Mouse (Mus musculus): ENCODE measurements around the gene Map2k3. TPM values are rescaled to one million over a fixed set of nuclear protein-coding genes. Genes with fewer than 3 reads are reported as not detected.
A peak's percentile ranks its signal among the peaks of the same experiment; 100 is the strongest.

The Map2k3 gene
- polyA plus RNA-seq, 1 experiment from 2014 or later, result 102 TPM

DNA sequence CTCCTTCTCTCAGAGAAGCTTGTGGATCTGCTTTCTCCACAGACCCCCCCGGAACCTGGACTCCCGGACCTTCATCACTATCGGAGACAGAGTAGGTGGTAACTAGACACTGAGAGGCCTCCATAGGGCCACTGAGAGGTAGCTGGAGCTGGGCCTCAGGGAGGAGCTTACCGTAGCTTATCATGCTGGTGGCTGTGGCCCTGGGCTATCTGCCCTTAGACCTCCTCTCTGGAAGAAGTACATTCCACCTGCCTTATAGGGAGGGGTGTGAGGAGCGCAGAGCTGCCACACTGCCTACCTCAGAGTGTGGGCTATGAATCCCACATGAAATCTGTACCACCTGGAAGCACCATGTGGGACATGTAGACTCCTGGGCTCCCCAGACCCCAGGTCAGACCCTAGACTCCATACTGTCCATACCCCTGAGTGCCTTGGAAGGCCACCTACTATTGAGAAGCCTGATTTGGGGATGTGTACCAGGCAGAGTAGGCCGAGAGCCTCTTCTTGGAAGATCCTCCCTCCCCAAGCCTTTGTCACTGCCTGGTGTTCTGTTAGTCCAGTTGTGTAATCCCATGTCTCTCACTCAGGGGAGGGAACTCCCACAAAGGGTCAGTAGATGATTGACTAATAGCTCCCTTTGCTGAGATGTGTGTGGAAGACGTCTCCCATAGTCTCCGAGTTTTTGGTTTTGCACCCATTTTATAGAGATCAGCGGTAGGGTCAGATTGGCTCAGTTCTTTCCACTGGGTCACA, 10.6 kb downstream of the Map2k3 start:
- H3K9ac ChIP-seq, result no peak overlapping the region
- ATAC-seq (ENCODE audit: insufficient number of reproducible peaks, low FRiP score, low TSS enrichment, low read depth), result no peak; the same call in 1 of the 2 replicates
- H3K36me3 ChIP-seq, result peaks cover 55% of the 10 kb centered on the region
- H3K27ac ChIP-seq, result no peak overlapping the region
- H3K4me1 ChIP-seq, result 0 out of 2 replicates have a peak, but pooled peaks cover 3% of the 10 kb centered on the region
- WGBS, result 87% methylated on average over 9 of the region's 9 CpGs
- H3K4me2 ChIP-seq, result no peak overlapping the region
- H3K9me3 ChIP-seq, result no peaks in the 10 kb centered on the region
- no peaks in the 10 kb centered on the region for H3K27me3 ChIP-seq
- H3K4me3 ChIP-seq, result no peak overlapping the region

DNA sequence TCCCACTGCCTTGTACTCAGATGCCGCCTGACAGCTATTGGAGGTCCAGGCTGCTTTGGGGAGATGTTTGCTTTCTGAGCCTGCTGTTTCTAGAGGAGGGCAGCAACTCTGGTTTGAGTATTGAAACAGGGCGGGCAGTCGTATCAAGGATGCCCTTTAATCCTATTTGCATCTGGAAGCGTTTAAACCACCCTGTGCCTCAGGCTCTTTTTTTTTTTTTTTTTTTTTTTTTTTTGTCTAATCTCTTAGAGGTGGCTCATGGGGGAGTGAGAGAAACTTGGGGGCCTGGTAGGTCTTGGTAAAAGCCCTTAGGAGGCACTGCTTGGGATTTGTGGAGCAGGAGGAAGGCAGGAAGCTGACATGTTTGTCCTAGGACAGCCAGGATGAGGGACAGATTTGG, 13.2 kb downstream of the Map2k3 start:
- peaks cover 78% of the 10 kb centered on the region for H3K36me3 ChIP-seq
- ATAC-seq (ENCODE audit: insufficient number of reproducible peaks, low FRiP score, low TSS enrichment, low read depth), result no peak
- H3K9ac ChIP-seq, result no peak overlapping the region
- H3K4me2 ChIP-seq, result no peak overlapping the region
- WGBS, result 48% methylated on average over 4 of the region's 4 CpGs
- no peak overlapping the region for H3K27ac ChIP-seq
- no peak overlapping the region for H3K4me3 ChIP-seq
- no peaks in the 10 kb centered on the region for H3K9me3 ChIP-seq
- 0 out of 2 replicates have a peak, but pooled peaks cover 3% of the 10 kb centered on the region for H3K4me1 ChIP-seq
- H3K27me3 ChIP-seq, result no peaks in the 10 kb centered on the region

DNA sequence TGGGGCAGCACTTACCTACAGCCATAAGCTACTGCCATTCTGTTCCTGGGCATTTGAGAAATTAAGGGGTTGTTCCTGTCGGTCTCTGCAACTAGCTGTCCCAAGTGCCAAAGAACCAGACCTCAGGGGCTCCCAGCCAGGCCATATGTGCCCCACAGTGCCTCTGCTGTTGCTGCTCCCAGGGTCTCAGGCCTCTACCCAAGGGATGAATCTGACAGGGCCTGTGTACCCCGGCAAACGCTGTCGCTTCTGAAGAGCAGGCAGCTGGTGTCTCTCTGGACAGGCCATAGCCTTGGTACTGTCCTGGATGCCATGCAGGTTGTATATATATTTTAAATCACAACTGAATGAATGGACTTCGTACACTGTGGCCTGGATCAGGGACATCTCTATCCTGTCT, 20.1 kb downstream of the Map2k3 start:
- peaks cover 57% of the 10 kb centered on the region for H3K36me3 ChIP-seq
- no peaks in the 10 kb centered on the region for H3K9me3 ChIP-seq
- ATAC-seq (ENCODE audit: insufficient number of reproducible peaks, low FRiP score, low TSS enrichment, low read depth), result no peak

DNA sequence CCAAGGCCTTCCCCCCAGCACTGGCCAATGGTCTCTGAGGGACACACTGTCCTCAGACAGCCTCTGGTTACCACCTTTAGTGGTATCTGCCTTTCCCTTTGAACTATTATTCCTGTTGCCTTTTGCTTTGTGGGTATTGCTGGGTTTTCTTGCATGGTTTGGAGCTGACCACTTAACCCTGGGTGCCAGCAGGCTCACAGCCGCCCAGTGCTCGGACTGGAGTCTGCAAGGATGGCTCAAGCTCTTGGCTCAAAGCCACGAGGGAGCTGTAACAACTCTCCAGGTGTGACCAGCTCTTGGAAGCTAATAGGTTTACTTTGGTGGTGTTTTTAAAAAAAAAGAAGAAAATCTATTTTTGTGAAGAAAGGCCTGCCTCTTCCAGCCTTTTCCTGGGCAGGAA, 20.5 kb downstream of the Map2k3 start:
- Histone ChIP-seq H3K27me3 (no peaks in the 10 kb centered on the region), H3K4me1 (peaks cover 9% of the 10 kb centered on the region; the same call in 1 of the 2 replicates), H3K9ac (no peak overlapping the region), H3K27ac (no peak overlapping the region), H3K36me3 (peaks cover 52% of the 10 kb centered on the region), H3K9me3 (no peaks in the 10 kb centered on the region), H3K4me2 (no peak overlapping the region), H3K4me3 (no peak overlapping the region)
- no peak for ATAC-seq (ENCODE audit: insufficient number of reproducible peaks, low FRiP score, low TSS enrichment, low read depth)
- WGBS, result 80% methylated on average over 3 of the region's 3 CpGs

More for the DNA sequence above, 20.1 kb downstream of the Map2k3 start:
- peaks cover 9% of the 10 kb centered on the region; the same call in 1 of the 2 replicates for H3K4me1 ChIP-seq
- WGBS, result 94% methylated on average over 5 of the region's 5 CpGs
- H3K27me3 ChIP-seq, result no peaks in the 10 kb centered on the region
- H3K9ac ChIP-seq, result no peak overlapping the region
- no peak overlapping the region for H3K27ac ChIP-seq
- no peak overlapping the region for H3K4me3 ChIP-seq
- H3K4me2 ChIP-seq, result no peak overlapping the region

DNA sequence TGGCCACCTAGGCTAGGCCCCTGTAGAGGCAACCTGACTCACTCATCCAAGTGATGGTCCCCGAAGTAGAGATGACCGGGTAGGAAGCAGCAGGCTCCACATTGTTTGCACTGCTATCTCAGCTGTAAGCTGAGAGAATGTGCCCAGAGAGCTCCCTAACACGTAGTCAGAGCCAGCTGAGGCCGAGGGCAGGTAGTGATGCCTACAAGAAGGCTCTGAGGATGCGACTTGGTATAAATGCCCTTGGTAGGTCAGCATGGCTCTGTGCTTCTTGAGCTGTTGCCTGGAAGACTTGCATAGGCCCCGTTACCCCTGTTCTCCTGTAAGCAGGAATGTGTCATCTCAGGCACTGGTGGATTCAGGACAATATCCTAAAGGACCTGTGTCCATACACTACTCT, 21.2 kb downstream of the Map2k3 start:
- WGBS, result 91% methylated on average over 6 of the region's 6 CpGs
- ATAC-seq (ENCODE audit: insufficient number of reproducible peaks, low FRiP score, low TSS enrichment, low read depth), result no peak
- H3K9me3 ChIP-seq, result no peaks in the 10 kb centered on the region
- no peak overlapping the region for H3K4me2 ChIP-seq
- no peak overlapping the region for H3K27ac ChIP-seq
- H3K36me3 ChIP-seq, result peaks cover 48% of the 10 kb centered on the region
- H3K9ac ChIP-seq, result no peak overlapping the region
- no peak overlapping the region for H3K4me3 ChIP-seq
- H3K27me3 ChIP-seq, result no peaks in the 10 kb centered on the region
- H3K4me1 ChIP-seq, result peaks cover 9% of the 10 kb centered on the region; the same call in 1 of the 2 replicates

DNA sequence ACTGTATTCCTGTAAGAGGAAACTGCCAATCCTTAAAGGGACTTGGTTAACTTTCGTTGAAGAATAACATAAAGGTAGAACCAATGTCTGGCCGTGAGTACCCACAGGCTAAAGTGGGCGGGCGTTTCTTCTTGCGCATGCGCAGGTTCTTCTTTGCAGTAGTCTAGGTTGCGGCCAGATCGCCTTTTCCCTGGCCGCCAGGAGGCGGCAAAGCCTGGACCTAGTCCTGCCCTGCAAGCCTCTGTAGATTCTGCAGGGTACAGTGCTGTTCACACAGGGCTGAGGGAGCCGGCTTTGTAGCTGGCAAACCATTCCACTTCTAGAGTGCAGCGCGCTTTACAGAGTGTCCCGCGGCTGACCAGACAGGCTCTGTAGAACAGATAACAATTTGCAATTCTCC, 22.0 kb downstream of the Map2k3 start:
- H3K4me2 ChIP-seq, result peak overlapping the region; percentile 21; the same call in 1 of the 2 replicates
- WGBS, result 5% methylated on average over 15 of the region's 15 CpGs
- ATAC-seq (ENCODE audit: insufficient number of reproducible peaks, low FRiP score, low TSS enrichment, low read depth), result peak; percentile 84

DNA sequence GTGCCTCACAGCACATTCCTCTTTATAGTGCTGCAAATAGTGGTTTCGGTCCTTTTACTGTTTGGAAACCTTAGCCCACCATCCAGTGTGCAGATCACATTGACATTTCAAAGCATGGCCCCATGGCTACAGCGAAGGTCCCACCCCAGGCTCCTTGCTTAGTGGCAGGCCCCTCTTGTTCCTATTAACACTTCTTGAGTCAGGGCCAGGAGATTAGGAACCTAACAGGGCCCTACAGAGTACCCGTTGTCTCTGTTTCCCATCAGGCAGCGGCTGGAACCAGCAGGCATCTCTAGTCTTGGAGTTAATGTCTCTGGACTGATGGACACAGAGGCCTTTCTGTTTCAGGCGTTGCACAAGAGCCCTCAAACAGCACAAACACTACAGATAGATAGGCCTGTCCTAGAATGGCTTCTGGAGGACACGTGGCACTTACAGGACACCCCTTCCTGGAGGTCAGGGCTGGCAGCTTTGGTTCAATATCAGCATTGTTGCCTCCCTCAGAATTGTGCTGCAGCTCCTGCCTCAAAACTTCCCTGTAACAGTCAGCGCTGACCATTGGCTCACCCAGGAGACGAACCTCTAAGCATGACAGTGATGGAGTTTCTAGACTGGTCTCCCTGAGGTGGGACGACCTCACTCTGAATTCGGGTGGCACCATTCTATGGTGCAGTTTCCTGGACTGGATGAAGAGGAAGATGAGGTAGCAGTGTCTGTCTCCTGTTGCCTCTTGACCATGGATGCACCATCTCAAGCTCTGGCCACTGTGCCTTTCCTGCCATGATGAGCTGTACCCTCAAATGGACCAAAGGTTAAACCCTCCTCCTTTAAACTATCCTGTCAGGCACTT, 22.6 kb downstream of the Map2k3 start:
- WGBS, result 77% methylated on average over 10 of the region's 10 CpGs
- no peak for ATAC-seq (ENCODE audit: insufficient number of reproducible peaks, low FRiP score, low TSS enrichment, low read depth)
- no peaks in the 10 kb centered on the region for H3K9me3 ChIP-seq
- no peaks in the 10 kb centered on the region for H3K27me3 ChIP-seq
- peaks cover 9% of the 10 kb centered on the region; the same call in 1 of the 2 replicates for H3K4me1 ChIP-seq
- no peak overlapping the region for H3K9ac ChIP-seq
- peak overlapping the region; percentile 21; the same call in 1 of the 2 replicates for H3K4me2 ChIP-seq
- no peak overlapping the region for H3K27ac ChIP-seq
- H3K4me3 ChIP-seq, result no peak overlapping the region
- peaks cover 33% of the 10 kb centered on the region for H3K36me3 ChIP-seq

More for the DNA sequence above, 22.0 kb downstream of the Map2k3 start:
- Histone ChIP-seq H3K4me3 (no peak overlapping the region), H3K9ac (no peak overlapping the region), H3K27ac (no peak overlapping the region), H3K36me3 (peaks cover 40% of the 10 kb centered on the region), H3K27me3 (no peaks in the 10 kb centered on the region), H3K4me1 (peaks cover 9% of the 10 kb centered on the region; the same call in 1 of the 2 replicates), H3K9me3 (no peaks in the 10 kb centered on the region)

DNA sequence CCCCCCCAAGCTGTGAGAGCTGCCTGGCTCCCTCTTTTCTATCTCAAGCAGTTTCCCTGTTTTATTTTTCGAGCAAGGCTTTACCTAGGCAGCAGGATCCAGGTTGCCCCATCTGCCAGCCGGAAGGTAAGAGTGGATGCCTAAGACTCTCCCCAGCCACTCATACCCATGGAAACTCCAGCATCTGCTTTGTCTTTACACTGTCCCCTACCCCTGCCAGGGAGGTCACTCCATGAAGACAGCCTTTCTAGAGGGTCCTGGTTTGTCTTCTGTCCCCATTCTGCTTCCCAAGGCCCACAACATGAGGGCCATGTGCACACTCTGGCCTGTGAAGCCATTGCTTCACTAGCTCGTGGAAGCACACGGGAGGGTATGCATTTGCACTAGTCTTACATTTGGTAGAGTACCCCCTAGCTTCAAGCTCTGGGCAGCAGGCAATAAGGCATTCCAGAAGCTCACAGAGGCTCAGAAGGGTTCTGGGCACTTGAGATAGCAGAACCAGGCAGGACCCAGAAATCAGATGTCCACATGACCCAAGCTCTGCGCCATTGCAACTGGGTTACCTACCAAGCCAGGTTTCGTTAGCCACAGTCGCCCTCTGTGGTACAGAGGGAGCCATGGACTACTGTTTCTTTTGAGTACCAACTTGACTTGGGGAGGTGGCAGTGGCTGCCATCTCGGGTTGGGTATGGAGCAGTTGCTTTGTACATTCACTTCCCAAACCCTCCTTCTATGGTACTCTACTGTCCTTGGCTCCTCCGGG, 24.0 kb downstream of the Map2k3 start:
- ATAC-seq (ENCODE audit: insufficient number of reproducible peaks, low FRiP score, low TSS enrichment, low read depth), result no peak
- H3K4me3 ChIP-seq, result no peak overlapping the region
- no peaks in the 10 kb centered on the region for H3K27me3 ChIP-seq
- 82% methylated on average over 9 of the region's 9 CpGs for whole genome bisulfite sequencing
- peaks cover 9% of the 10 kb centered on the region; the same call in 1 of the 2 replicates for H3K4me1 ChIP-seq
- H3K9ac ChIP-seq, result no peak overlapping the region
- H3K4me2 ChIP-seq, result no peak overlapping the region
- H3K36me3 ChIP-seq, result peaks cover 25% of the 10 kb centered on the region
- H3K9me3 ChIP-seq, result no peaks in the 10 kb centered on the region
- no peak overlapping the region for H3K27ac ChIP-seq

DNA sequence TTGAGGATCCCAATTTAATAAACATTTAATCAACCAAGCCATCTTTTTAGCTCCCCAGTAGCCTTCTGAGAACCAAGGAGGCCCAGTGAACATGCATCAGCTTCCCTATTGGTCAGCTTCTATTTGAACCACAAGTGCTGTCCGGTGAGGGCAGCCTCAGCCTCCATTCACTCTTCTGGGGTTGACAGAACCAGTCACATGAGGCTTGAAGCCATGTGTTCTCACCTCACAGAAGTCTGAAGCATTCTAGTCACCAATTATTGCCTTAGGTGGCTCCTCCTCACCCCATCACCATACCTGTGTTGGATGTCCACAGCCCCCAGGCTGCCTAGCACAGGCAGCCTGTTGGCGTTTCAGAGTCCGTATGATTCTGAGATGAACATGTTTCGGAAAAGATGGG, 27.1 kb downstream of the Map2k3 start:
- Histone ChIP-seq H3K4me1 (peaks cover 4% of the 10 kb centered on the region; the same call in 1 of the 2 replicates), H3K36me3 (no peaks in the 10 kb centered on the region), H3K4me3 (no peak overlapping the region), H3K27me3 (no peaks in the 10 kb centered on the region), H3K9ac (no peak overlapping the region), H3K4me2 (no peak overlapping the region), H3K9me3 (no peaks in the 10 kb centered on the region), H3K27ac (no peak overlapping the region)
- no peak for ATAC-seq (ENCODE audit: insufficient number of reproducible peaks, low FRiP score, low TSS enrichment, low read depth)
- WGBS, result 84% methylated on average over 4 of the region's 4 CpGs

DNA sequence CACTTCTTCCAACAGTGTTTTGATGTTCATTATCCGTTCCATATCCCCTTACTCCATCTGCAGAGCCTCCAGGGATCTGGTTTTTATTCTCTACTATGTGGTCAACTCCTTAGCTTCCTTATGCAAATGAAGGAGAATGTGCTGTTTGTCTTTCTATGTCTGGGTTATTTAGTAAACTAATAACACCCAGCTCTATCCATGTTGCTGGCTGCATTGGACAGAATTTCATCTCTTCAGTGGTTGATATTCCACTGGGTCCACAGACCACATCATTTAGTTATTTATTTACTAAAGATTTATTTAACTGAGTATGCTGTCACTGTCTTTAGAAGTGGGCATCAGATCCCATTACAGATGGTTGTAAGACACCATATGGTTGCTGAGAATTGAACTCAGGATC, 29.3 kb downstream of the Map2k3 start:
- Histone ChIP-seq H3K27ac (no peak overlapping the region), H3K4me3 (no peak overlapping the region), H3K4me1 (no peaks in the 10 kb centered on the region), H3K27me3 (no peaks in the 10 kb centered on the region), H3K4me2 (no peak overlapping the region), H3K36me3 (no peaks in the 10 kb centered on the region), H3K9me3 (no peaks in the 10 kb centered on the region), H3K9ac (no peak overlapping the region)
- WGBS, result 72% methylated on average over 1 of the region's 1 CpGs
- ATAC-seq (ENCODE audit: insufficient number of reproducible peaks, low FRiP score, low TSS enrichment, low read depth), result no peak

DNA sequence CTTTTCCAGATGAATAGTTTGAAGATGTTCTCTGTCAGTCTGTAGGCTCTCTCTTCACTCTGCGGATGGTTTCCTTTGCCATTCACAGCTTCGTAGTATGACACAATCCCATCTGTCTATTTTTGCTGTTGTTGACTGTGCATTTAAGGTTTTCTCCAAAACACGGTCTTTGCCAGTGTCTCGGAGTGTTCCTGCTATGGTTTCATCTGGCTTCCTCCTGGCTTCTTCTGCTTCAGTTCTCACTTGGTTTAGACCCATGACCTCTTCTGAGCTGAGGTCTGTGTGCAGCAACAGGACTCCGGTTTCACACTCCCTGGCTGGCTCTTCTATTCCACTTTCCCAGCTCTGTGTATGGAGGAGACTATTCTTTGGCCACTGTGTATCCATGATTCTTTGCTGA, 30.9 kb downstream of the Map2k3 start:
- no peaks in the 10 kb centered on the region for H3K36me3 ChIP-seq
- no peaks in the 10 kb centered on the region for H3K9me3 ChIP-seq
- 79% methylated on average over 5 of the region's 5 CpGs for WGBS
- H3K27me3 ChIP-seq, result no peaks in the 10 kb centered on the region
- ATAC-seq (ENCODE audit: insufficient number of reproducible peaks, low FRiP score, low TSS enrichment, low read depth), result no peak
- H3K4me3 ChIP-seq, result no peak overlapping the region
- H3K4me2 ChIP-seq, result no peak overlapping the region
- H3K4me1 ChIP-seq, result no peaks in the 10 kb centered on the region
- H3K27ac ChIP-seq, result no peak overlapping the region
- no peak overlapping the region for H3K9ac ChIP-seq

All from limb, embryonic 15.5 days (tissue).